Mouse (Mus musculus) lung, adult 2 months (tissue): Measurements from ENCODE around the gene Scrn3. TPM values are rescaled to one million over a fixed set of nuclear protein-coding genes. Genes with fewer than 3 reads are reported as not detected.

Experiments used
- DNase-seq: peaks from one replicate; pipeline ENCODE4 v3.0.0; 2022
- H3K4me1 ChIP-seq: fragments of 200-500 bp; 2 replicates; pipeline ENCODE4 v1.6.1; 2011; ENCODE audit warnings: low read length; ENCODE audit not compliant: control insufficient read depth, insufficient read depth
- H3K4me3 ChIP-seq: fragments of 200-500 bp; replicated peaks from 2 replicates; pipeline ENCODE3; 2011; ENCODE audit warnings: low read depth, mild to moderate bottlenecking, control low read depth, low read length; ENCODE audit errors: extremely low read depth
- CTCF ChIP-seq: fragments of 200-500 bp; IDR thresholded peaks from 2 replicates; pipeline ENCODE4 v1.5.1; 2011; ENCODE audit warnings: mild to moderate bottlenecking, low read length, control low read depth; ENCODE audit not compliant: insufficient read depth
- POLR2A ChIP-seq: fragments of 200-500 bp; IDR thresholded peaks from 2 replicates; pipeline ENCODE4 v1.6.1; 2011; ENCODE audit warnings: low read depth, mild to moderate bottlenecking, control low read depth, low read length, borderline replicate concordance; ENCODE audit errors: extremely low read depth
- WGBS: fragments of 180-500 bp; shearing (Covaris S2); methylation state at CpG from one replicate; pipeline ENCODE4 v1.1.7; 2018; 5-methylcytosine and 5-hydroxymethylcytosine counted together
- polyA plus RNA-seq: library from polyadenylated mRNA; depleted of rRNA; stranded (reverse); fragments of >200 nt; gene quantifications from 2 replicates; pipeline ENCODE4 v1.2.3, GENCODE M21; 2012

Scrn3 gene
- polyA plus RNA-seq, 1 experiment, result 8.9 TPM

DNA sequence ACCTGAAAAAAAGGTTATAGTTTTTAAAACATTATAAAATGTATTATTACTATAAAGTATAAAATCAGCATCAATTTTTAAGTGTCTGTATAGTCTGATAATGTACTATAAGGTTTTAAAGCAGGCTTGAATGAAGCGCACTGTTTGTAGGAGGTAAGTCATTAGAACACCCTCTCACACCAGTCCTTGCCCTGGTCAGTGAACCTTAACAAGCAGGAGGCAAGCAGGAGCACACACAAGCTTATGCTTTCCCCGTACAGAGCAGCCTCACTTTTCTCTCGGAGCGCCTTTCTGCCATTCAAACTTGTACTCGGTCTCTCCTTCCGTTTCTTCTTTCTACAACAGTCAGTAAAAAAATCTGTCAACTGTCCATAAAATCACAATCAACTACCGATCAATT lies 6.4 kb upstream of the Scrn3 start:
- no peak for DNase-seq
- no peaks in the 10 kb centered on the region for H3K4me1 ChIP-seq
- H3K4me3 ChIP-seq, result no peak overlapping the region
- 92% methylated on average over 7 of the region's 7 CpGs for WGBS
- TF ChIP-seq POLR2A (no peak), CTCF (no peak)

DNA sequence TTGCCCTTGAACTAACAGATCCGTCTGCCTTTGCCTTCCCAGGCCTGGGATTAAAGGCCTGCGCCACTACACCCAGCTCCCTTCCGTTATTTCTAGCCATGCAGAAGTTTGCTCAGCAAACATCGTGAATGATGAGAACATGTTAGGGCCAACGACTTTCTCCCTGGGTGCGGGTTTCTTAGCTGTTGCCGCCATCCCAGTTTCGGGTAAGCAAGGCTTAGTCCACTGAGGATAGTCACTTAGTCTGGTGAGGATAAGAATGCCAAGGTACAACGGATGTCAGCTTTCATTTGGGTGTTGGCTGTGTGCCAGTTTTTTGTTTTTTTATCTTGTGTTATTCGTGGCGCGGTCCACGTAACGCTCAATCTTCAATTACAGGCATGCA lies 708 bp downstream of the Scrn3 start:
- no peak for TF ChIP-seq POLR2A
- no peak for TF ChIP-seq CTCF

DNA sequence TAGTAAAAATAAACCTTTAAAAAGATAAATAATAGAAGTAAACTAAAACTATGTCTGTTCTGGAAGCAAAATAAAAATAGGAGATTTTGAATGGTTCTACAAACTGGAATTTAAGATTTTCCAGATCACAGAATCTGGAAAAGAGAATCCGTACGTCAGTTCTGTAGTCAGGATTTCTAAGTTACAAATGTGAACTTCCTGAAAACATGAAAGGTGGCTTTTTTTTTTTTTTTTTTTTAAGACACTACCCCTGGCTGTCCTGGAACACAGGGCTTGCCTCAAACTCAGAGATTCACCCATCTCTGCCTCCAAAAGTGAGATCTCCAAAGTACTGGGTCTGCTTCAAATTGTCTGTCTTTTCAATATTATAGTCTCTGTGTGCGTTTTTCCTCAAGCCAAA lies 1.9 kb downstream of the Scrn3 start:
- no peak for DNase-seq
- no peak for TF ChIP-seq POLR2A
- no peak for TF ChIP-seq CTCF
- peaks cover 9% of the 10 kb centered on the region for H3K4me1 ChIP-seq
- WGBS, result 87% methylated on average over 3 of the region's 3 CpGs
- H3K4me3 ChIP-seq, result no peak overlapping the region

More for the DNA sequence above, 708 bp downstream of the Scrn3 start:
- Histone ChIP-seq H3K4me3 (peak overlapping the region; percentile 82), H3K4me1 (peaks cover 9% of the 10 kb centered on the region)
- 10% methylated on average over 14 of the region's 14 CpGs for WGBS
- DNase-seq, result peak; percentile 66

- DNase-seq, result no peak
- Histone ChIP-seq H3K4me1 (peaks cover 3% of the 10 kb centered on the region), H3K4me3 (no peak overlapping the region)
- 92% methylated on average over 9 of the region's 9 CpGs for WGBS
- TF ChIP-seq CTCF (no peak), POLR2A (no peak)
These were observed 5.0 kb downstream of the Scrn3 start for GRCm38 (mm10) chr2:73317426-73317825.

DNA sequence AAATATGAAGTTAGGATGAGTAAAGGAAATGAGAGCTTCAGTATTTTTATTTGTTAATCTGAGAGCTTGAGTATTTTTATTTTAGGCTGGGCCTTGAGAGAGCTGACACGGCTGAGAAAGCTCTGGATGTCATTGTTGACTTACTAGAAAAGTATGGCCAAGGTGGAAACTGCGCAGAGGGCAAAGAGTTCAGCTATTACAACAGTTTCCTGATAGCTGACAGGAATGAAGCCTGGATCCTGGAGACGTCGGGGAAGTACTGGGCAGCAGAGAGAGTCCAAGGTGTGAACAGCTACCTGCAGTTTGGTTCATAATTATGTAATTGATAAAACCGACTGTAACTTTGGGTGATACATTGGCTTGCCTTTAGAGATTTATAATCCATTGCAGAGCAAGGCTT lies 6.8 kb downstream of the Scrn3 start:
- TF ChIP-seq POLR2A (no peak), CTCF (no peak)
- no peak for DNase-seq
- Histone ChIP-seq H3K4me3 (no peak overlapping the region), H3K4me1 (no peaks in the 10 kb centered on the region)
- 82% methylated on average over 5 of the region's 5 CpGs for WGBS

- 61% methylated on average over 12 of the region's 12 CpGs for WGBS
- no peak for TF ChIP-seq CTCF
- no peak for TF ChIP-seq POLR2A
- Histone ChIP-seq H3K4me1 (no peaks in the 10 kb centered on the region), H3K4me3 (no peak overlapping the region)
- no peak for DNase-seq
These were observed 10.6 kb downstream of the Scrn3 start for GRCm38 (mm10) chr2:73322991-73323390.

DNA sequence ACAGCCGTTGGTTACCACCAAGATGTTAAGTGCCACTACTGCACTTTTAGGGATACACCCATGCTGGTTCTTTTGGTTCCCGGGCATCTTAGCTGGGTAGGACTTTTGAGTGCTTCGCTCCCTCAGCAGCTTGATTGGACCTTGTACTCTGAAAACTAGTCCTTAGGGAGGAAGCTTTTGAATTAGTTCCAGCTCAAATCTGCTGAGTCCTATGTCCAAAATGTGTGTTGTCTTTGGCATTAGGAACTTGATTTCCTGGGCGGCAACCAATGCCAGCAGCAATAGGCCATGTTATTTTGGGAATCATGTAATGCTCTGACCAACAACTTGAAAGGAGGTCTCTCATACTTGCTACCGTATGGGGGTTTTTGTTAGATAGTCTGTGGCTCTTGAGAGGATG lies 13.5 kb downstream of the Scrn3 start:
- H3K4me1 ChIP-seq, result no peaks in the 10 kb centered on the region
- H3K4me3 ChIP-seq, result no peak overlapping the region
- WGBS, result 83% methylated on average over 5 of the region's 5 CpGs
- DNase-seq, result no peak
- TF ChIP-seq POLR2A, result no peak
- no peak for TF ChIP-seq CTCF

DNA sequence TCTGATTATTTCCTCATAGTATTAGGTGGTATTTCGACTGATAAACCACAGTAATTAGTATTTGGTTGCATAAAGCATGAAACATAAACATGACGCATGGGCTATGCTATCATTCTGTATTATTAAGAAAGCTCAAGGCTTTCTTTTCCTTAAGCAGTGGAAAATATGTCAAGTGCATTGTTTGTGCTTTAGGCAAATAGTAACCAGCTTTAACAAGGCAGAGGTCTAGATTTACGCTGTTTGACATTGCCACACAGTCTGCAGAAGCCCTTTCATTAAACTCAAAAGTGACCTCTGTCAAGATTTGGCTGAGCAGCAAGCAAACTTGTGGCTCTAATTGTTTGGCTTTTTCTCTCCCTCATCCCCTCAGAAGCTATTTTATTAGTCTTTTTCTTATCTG lies 23.5 kb downstream of the Scrn3 start:
- TF ChIP-seq POLR2A (no peak), CTCF (no peak)
- Histone ChIP-seq H3K4me3 (no peak overlapping the region), H3K4me1 (no peaks in the 10 kb centered on the region; the same call in 1 of the 2 replicates)
- no peak for DNase-seq
- 66% methylated on average over 3 of the region's 3 CpGs for WGBS

DNA sequence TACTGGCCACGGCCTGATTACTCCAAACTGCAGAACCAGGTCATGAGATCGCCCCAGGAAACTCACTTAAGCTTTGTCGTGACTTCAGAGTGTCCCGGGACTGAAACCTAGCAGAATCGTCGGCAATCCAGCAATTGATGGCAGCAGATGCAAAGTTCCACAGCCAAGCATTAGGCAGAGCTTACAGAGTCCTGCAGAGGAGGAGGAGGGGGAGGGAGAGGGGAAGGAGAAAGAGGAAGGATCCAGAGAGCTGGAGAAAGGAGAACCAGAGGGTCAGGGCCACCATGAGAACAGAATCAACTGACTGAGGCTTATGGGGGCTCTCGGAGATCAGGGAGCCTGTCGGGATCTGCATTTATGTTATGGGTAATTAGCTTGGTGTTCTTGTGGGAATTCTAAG lies 26.0 kb downstream of the Scrn3 start:
- TF ChIP-seq CTCF (no peak), POLR2A (no peak)
- DNase-seq, result no peak
- 78% methylated on average over 8 of the region's 8 CpGs for WGBS
- no peak overlapping the region for H3K4me3 ChIP-seq
- no peaks in the 10 kb centered on the region; the same call in 1 of the 2 replicates for H3K4me1 ChIP-seq

GRCm38 (mm10) chr2:73343701-73344100 lies 31.3 kb downstream of the Scrn3 start:
- DNase-seq, result no peak
- no peaks in the 10 kb centered on the region for H3K4me1 ChIP-seq
- no peak overlapping the region for H3K4me3 ChIP-seq
- no peak for TF ChIP-seq POLR2A
- no peak for TF ChIP-seq CTCF
- 75% methylated on average over 5 of the region's 5 CpGs for WGBS

DNA sequence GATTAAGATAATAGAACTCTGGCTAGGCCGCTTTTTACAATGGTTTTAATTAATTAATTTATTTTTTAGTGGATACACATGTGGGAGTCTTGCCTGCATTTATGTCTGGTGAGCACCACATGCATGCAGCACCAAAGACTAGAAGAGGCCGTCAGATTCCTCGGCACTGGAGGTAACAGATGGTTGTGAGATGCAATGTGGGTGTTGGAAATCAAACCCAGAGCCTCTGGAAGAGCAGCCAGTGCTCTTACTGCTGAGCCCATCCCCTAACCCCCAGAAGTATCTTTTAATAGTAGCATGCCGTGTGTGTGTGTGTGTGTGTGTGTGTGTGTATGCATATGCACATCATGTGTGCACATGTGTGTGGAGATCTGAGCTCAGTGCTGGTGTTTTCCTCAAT lies 32.8 kb downstream of the Scrn3 start:
- TF ChIP-seq CTCF, result no peak
- Histone ChIP-seq H3K4me1 (no peaks in the 10 kb centered on the region), H3K4me3 (no peak overlapping the region)
- WGBS, result 89% methylated on average over 4 of the region's 4 CpGs
- DNase-seq, result no peak
